Mouse (Mus musculus): Measurements from ENCODE around the gene Ift140. TPM values are rescaled to one million over a fixed set of nuclear protein-coding genes. Genes with fewer than 3 reads are reported as not detected.

Gene Ift140
- 9.9 and 10.6 TPM in 2 replicates for polyA plus RNA-seq (2014; fragmentation: Nextera tagmentation; extraction: Ambion mirVana)

GRCm38 (mm10) chr17:25015655-25016291 lies at the start of gene Ift140, which contains the start of gene Cramp1l:
Ift140 (plus strand) TSS chr17:25016085.
Cramp1l (minus strand) TSS chr17:25015788.
- no peaks in the 10 kb centered on the region for H3K27me3 ChIP-seq (ENCODE audit: control insufficient read depth, insufficient read depth, low read length)
- under 1% methylated on average over 62 of the region's 62 CpGs for WGBS
- H3K9me3 ChIP-seq (ENCODE audit: control insufficient read depth, low read length), result no peaks in the 10 kb centered on the region
- peak; percentile 95 for ATAC-seq (ENCODE audit: insufficient number of reproducible peaks, insufficient read depth, low FRiP score, low read depth)
- H3K27ac ChIP-seq (replicated peaks in 1 of 2; ENCODE audit: control insufficient read depth in 1 of 2, insufficient read depth in 1 of 2, low read depth in 2 of 2, low read length in 2 of 2), result peak within 1 kb of the TSS; percentile 66 to 85
- peak within 1 kb of the TSS; percentile 91 for H3K4me2 ChIP-seq (ENCODE audit: low read length)
- H3K4me3 ChIP-seq (ENCODE audit: control insufficient read depth in 1 of 2, insufficient read depth in 1 of 2, low read depth in 1 of 2, low read length in 2 of 2), result peak within 1 kb of the TSS; percentile 85 to 100
- peak within 1 kb of the TSS; percentile 93 for H3K9ac ChIP-seq (ENCODE audit: low read length)
- peaks cover 2 to 16% of the 10 kb centered on the region in 2 experiments; a peak in 3 of 4 replicates for H3K4me1 ChIP-seq (ENCODE audit: control insufficient read depth in 2 of 2, insufficient read depth in 2 of 2, low read length in 2 of 2)
- peaks cover 29% of the 10 kb centered on the region for H3K36me3 ChIP-seq (ENCODE audit: control insufficient read depth, insufficient read depth, low read length)

GRCm38 (mm10) chr17:24987221-24987620 lies 28.7 kb upstream of the Ift140 start:
- Histone ChIP-seq H3K4me3 (ENCODE audit: control insufficient read depth in 1 of 2, insufficient read depth in 1 of 2, low read depth in 1 of 2, low read length in 2 of 2) (no peak overlapping the region), H3K36me3 (ENCODE audit: control insufficient read depth, insufficient read depth, low read length) (peaks cover 97% of the 10 kb centered on the region), H3K9ac (ENCODE audit: low read length) (no peak overlapping the region), H3K27me3 (ENCODE audit: control insufficient read depth, insufficient read depth, low read length) (no peaks in the 10 kb centered on the region), H3K9me3 (ENCODE audit: control insufficient read depth, low read length) (no peaks in the 10 kb centered on the region), H3K27ac (replicated peaks in 1 of 2; ENCODE audit: control insufficient read depth in 1 of 2, insufficient read depth in 1 of 2, low read depth in 2 of 2, low read length in 2 of 2) (no peak overlapping the region), H3K4me1 (ENCODE audit: control insufficient read depth in 2 of 2, insufficient read depth in 2 of 2, low read length in 2 of 2) (no peaks in the 10 kb centered on the region), H3K4me2 (ENCODE audit: low read length) (no peak overlapping the region)
- 98% methylated on average over 6 of the region's 6 CpGs for WGBS
- no peak for ATAC-seq (ENCODE audit: insufficient number of reproducible peaks, insufficient read depth, low FRiP score, low read depth)

- Histone ChIP-seq H3K27me3 (ENCODE audit: control insufficient read depth, insufficient read depth, low read length) (no peaks in the 10 kb centered on the region), H3K9ac (ENCODE audit: low read length) (no peak overlapping the region), H3K27ac (replicated peaks in 1 of 2; ENCODE audit: control insufficient read depth in 1 of 2, insufficient read depth in 1 of 2, low read depth in 2 of 2, low read length in 2 of 2) (no peak overlapping the region), H3K36me3 (ENCODE audit: control insufficient read depth, insufficient read depth, low read length) (peaks cover 96% of the 10 kb centered on the region), H3K9me3 (ENCODE audit: control insufficient read depth, low read length) (no peaks in the 10 kb centered on the region), H3K4me2 (ENCODE audit: low read length) (no peak overlapping the region), H3K4me1 (ENCODE audit: control insufficient read depth in 2 of 2, insufficient read depth in 2 of 2, low read length in 2 of 2) (no peaks in the 10 kb centered on the region), H3K4me3 (ENCODE audit: control insufficient read depth in 1 of 2, insufficient read depth in 1 of 2, low read depth in 1 of 2, low read length in 2 of 2) (no peak overlapping the region)
- WGBS, result 82% methylated on average over 6 of the region's 6 CpGs
- ATAC-seq (ENCODE audit: insufficient number of reproducible peaks, insufficient read depth, low FRiP score, low read depth), result no peak
Observed at GRCm38 (mm10) chr17:24994721-24995120, 21.2 kb upstream of the Ift140 start.

- WGBS, result 91% methylated on average over 3 of the region's 3 CpGs
- H3K9me3 ChIP-seq (ENCODE audit: control insufficient read depth, low read length), result no peaks in the 10 kb centered on the region
- H3K4me2 ChIP-seq (ENCODE audit: low read length), result no peak overlapping the region
- no peak overlapping the region for H3K27ac ChIP-seq (replicated peaks in 1 of 2; ENCODE audit: control insufficient read depth in 1 of 2, insufficient read depth in 1 of 2, low read depth in 2 of 2, low read length in 2 of 2)
- no peak overlapping the region for H3K4me3 ChIP-seq (ENCODE audit: control insufficient read depth in 1 of 2, insufficient read depth in 1 of 2, low read depth in 1 of 2, low read length in 2 of 2)
- H3K36me3 ChIP-seq (ENCODE audit: control insufficient read depth, insufficient read depth, low read length), result peaks cover 75% of the 10 kb centered on the region
- H3K4me1 ChIP-seq (ENCODE audit: control insufficient read depth in 2 of 2, insufficient read depth in 2 of 2, low read length in 2 of 2), result no peaks in the 10 kb centered on the region
- no peak for ATAC-seq (ENCODE audit: insufficient number of reproducible peaks, insufficient read depth, low FRiP score, low read depth)
- no peak overlapping the region for H3K9ac ChIP-seq (ENCODE audit: low read length)
- no peaks in the 10 kb centered on the region for H3K27me3 ChIP-seq (ENCODE audit: control insufficient read depth, insufficient read depth, low read length)
Observed at GRCm38 (mm10) chr17:25005102-25005501, 10.8 kb upstream of the Ift140 start.

GRCm38 (mm10) chr17:25007480-25007879 lies 8.4 kb upstream of the Ift140 start:
- no peak overlapping the region for H3K27ac ChIP-seq (replicated peaks in 1 of 2; ENCODE audit: control insufficient read depth in 1 of 2, insufficient read depth in 1 of 2, low read depth in 2 of 2, low read length in 2 of 2)
- no peak for ATAC-seq (ENCODE audit: insufficient number of reproducible peaks, insufficient read depth, low FRiP score, low read depth)

GRCm38 (mm10) chr17:25013606-25014501 lies 2.0 kb upstream of the Ift140 start:
- Histone ChIP-seq H3K4me2 (ENCODE audit: low read length) (peak overlapping the region; percentile 91), H3K36me3 (ENCODE audit: control insufficient read depth, insufficient read depth, low read length) (peaks cover 41% of the 10 kb centered on the region), H3K27me3 (ENCODE audit: control insufficient read depth, insufficient read depth, low read length) (no peaks in the 10 kb centered on the region), H3K9me3 (ENCODE audit: control insufficient read depth, low read length) (no peaks in the 10 kb centered on the region), H3K4me1 (ENCODE audit: control insufficient read depth in 2 of 2, insufficient read depth in 2 of 2, low read length in 2 of 2) (peaks cover 2 to 16% of the 10 kb centered on the region in 2 experiments; a peak in 3 of 4 replicates), H3K27ac (replicated peaks in 1 of 2; ENCODE audit: control insufficient read depth in 1 of 2, insufficient read depth in 1 of 2, low read depth in 2 of 2, low read length in 2 of 2) (peak overlapping the region; percentile 65 to 82), H3K4me3 (ENCODE audit: control insufficient read depth in 1 of 2, insufficient read depth in 1 of 2, low read depth in 1 of 2, low read length in 2 of 2) (peak overlapping the region; percentile 91 to 100), H3K9ac (ENCODE audit: low read length) (peak overlapping the region; percentile 93)
- under 1% methylated on average over 79 of the region's 81 CpGs for WGBS
- no peak for ATAC-seq (ENCODE audit: insufficient number of reproducible peaks, insufficient read depth, low FRiP score, low read depth)

More at GRCm38 (mm10) chr17:25007480-25007879, 8.4 kb upstream of the Ift140 start:
- H3K36me3 ChIP-seq (ENCODE audit: control insufficient read depth, insufficient read depth, low read length), result peaks cover 75% of the 10 kb centered on the region
- H3K9me3 ChIP-seq (ENCODE audit: control insufficient read depth, low read length), result no peaks in the 10 kb centered on the region
- H3K9ac ChIP-seq (ENCODE audit: low read length), result no peak overlapping the region
- H3K4me1 ChIP-seq (ENCODE audit: control insufficient read depth in 2 of 2, insufficient read depth in 2 of 2, low read length in 2 of 2), result peaks cover 0 to under 1% of the 10 kb centered on the region in 2 experiments; a peak in 2 of 4 replicates
- no peak overlapping the region for H3K4me2 ChIP-seq (ENCODE audit: low read length)
- no peak overlapping the region for H3K4me3 ChIP-seq (ENCODE audit: control insufficient read depth in 1 of 2, insufficient read depth in 1 of 2, low read depth in 1 of 2, low read length in 2 of 2)
- no peaks in the 10 kb centered on the region for H3K27me3 ChIP-seq (ENCODE audit: control insufficient read depth, insufficient read depth, low read length)

- peak; percentile 14; the same call in 1 of the 2 replicates for ATAC-seq (ENCODE audit: insufficient number of reproducible peaks, insufficient read depth, low FRiP score, low read depth)
- H3K4me1 ChIP-seq (ENCODE audit: control insufficient read depth in 2 of 2, insufficient read depth in 2 of 2, low read length in 2 of 2), result peaks cover 2 to 16% of the 10 kb centered on the region in 2 experiments; a peak in 3 of 4 replicates
- WGBS, result under 1% methylated on average over 39 of the region's 39 CpGs
- no peaks in the 10 kb centered on the region for H3K9me3 ChIP-seq (ENCODE audit: control insufficient read depth, low read length)
- no peaks in the 10 kb centered on the region for H3K27me3 ChIP-seq (ENCODE audit: control insufficient read depth, insufficient read depth, low read length)
- H3K9ac ChIP-seq (ENCODE audit: low read length), result peak overlapping the region; percentile 93
- peak overlapping the region; percentile 66 to 85 for H3K27ac ChIP-seq (replicated peaks in 1 of 2; ENCODE audit: control insufficient read depth in 1 of 2, insufficient read depth in 1 of 2, low read depth in 2 of 2, low read length in 2 of 2)
- peak overlapping the region; percentile 91 for H3K4me2 ChIP-seq (ENCODE audit: low read length)
- H3K36me3 ChIP-seq (ENCODE audit: control insufficient read depth, insufficient read depth, low read length), result peaks cover 31% of the 10 kb centered on the region
- H3K4me3 ChIP-seq (ENCODE audit: control insufficient read depth in 1 of 2, insufficient read depth in 1 of 2, low read depth in 1 of 2, low read length in 2 of 2), result peak overlapping the region; percentile 85 to 100
Observed at GRCm38 (mm10) chr17:25014841-25015570, 879 bp upstream of the Ift140 start.

Measured in heart, embryonic 14.5 days (tissue).